Mouse (Mus musculus) testis, adult 2 months (tissue): ENCODE measurements around the gene Aff4.

Experiments
- CTCF ChIP-seq: fragments of 200-500 bp; IDR thresholded peaks from 2 replicates; pipeline ENCODE4 v1.5.1; 2012; ENCODE audit warnings: low read depth, mild to moderate bottlenecking, inconsistent platforms, low read length, moderate library complexity; ENCODE audit not compliant: control insufficient read depth, insufficient read depth, insufficient replicate concordance
- POLR2A ChIP-seq: fragments of 200-500 bp; IDR thresholded peaks from 2 replicates; pipeline ENCODE4 v1.6.1; 2012; ENCODE audit warnings: low read depth, mild to moderate bottlenecking, inconsistent platforms, low read length, moderate library complexity; ENCODE audit not compliant: control insufficient read depth

- TF ChIP-seq CTCF, result no peak
- no peak for TF ChIP-seq POLR2A
These were observed 97.9 kb downstream of the Aff4 start for GRCm38 (mm10) chr11:53448529-53448928.
